Mouse (Mus musculus): ENCODE data around the gene Hsd11b1. TPM values are rescaled to one million over a fixed set of nuclear protein-coding genes. Genes with fewer than 3 reads are reported as not detected.
"Not testable (repeated sequence)": the region's sequence is repeated elsewhere in the genome, so short reads cannot be mapped to it uniquely, and the experiment has no call there.

Hsd11b1 gene
- polyA plus RNA-seq, 1 experiment from 2014 or later = 0.21 TPM

- Histone ChIP-seq H3K4me1 (no peaks in the 10 kb centered on the region), H3K4me3 (no peak overlapping the region), H3K9me3 (replicated peaks) (no peaks in the 10 kb centered on the region), H3K27me3 (no peaks in the 10 kb centered on the region), H3K27ac (no peak overlapping the region), H3K9ac (peak overlapping the region; percentile 24; the same call in 1 of the 2 replicates), H3K36me3 (no peaks in the 10 kb centered on the region), H3K4me2 (replicated peaks) (no peak overlapping the region)
- 0 out of 2 replicates have a peak, but pooled peaks have one; percentile 38 for ATAC-seq (ENCODE audit: low FRiP score)
- 37% methylated on average over 3 of the region's 3 CpGs for WGBS
These were observed 8.2 kb downstream of the Hsd11b1 start for GRCm38 (mm10) chr1:193255488-193256288.

GRCm38 (mm10) chr1:193255032-193255431 is 8.8 kb downstream of the Hsd11b1 start:
- Histone ChIP-seq H3K4me1 (no peaks in the 10 kb centered on the region), H3K4me3 (no peak overlapping the region), H3K4me2 (replicated peaks) (no peak overlapping the region), H3K27ac (no peak overlapping the region), H3K27me3 (no peaks in the 10 kb centered on the region), H3K36me3 (no peaks in the 10 kb centered on the region), H3K9ac (no peak overlapping the region), H3K9me3 (replicated peaks) (no peaks in the 10 kb centered on the region)
- 66% methylated on average over 8 of the region's 8 CpGs for WGBS
- ATAC-seq (ENCODE audit: low FRiP score) = no peak

- not testable (repeated sequence) for H3K4me3 ChIP-seq; H3K4me2 ChIP-seq (replicated peaks); H3K4me1 ChIP-seq; H3K36me3 ChIP-seq; H3K9ac ChIP-seq; H3K27me3 ChIP-seq; H3K9me3 ChIP-seq (replicated peaks); H3K27ac ChIP-seq; ATAC-seq (ENCODE audit: low FRiP score)
- WGBS = 77% methylated on average over 3 of the region's 3 CpGs
These were observed 10.0 kb downstream of the Hsd11b1 start for GRCm38 (mm10) chr1:193253895-193254294.

- Histone ChIP-seq H3K27me3 (no peaks in the 10 kb centered on the region), H3K4me1 (no peaks in the 10 kb centered on the region), H3K4me3 (no peak overlapping the region), H3K4me2 (replicated peaks) (no peak overlapping the region), H3K9ac (no peak overlapping the region), H3K36me3 (no peaks in the 10 kb centered on the region), H3K27ac (no peak overlapping the region), H3K9me3 (replicated peaks) (no peaks in the 10 kb centered on the region)
- ATAC-seq (ENCODE audit: low FRiP score) = no peak
- 51% methylated on average over 5 of the region's 5 CpGs for WGBS
These were observed 11.3 kb downstream of the Hsd11b1 start for GRCm38 (mm10) chr1:193252616-193253015.

- no peaks in the 10 kb centered on the region for H3K36me3 ChIP-seq
- H3K4me2 ChIP-seq (replicated peaks) = no peak overlapping the region
- no peak for ATAC-seq (ENCODE audit: low FRiP score)
- no peak overlapping the region for H3K4me3 ChIP-seq
- H3K9me3 ChIP-seq (replicated peaks) = no peaks in the 10 kb centered on the region
- WGBS = 78% methylated on average over 7 of the region's 7 CpGs
- H3K9ac ChIP-seq = no peak overlapping the region
- H3K4me1 ChIP-seq = no peaks in the 10 kb centered on the region
- H3K27ac ChIP-seq = no peak overlapping the region
- H3K27me3 ChIP-seq = no peaks in the 10 kb centered on the region
These were observed 12.5 kb downstream of the Hsd11b1 start for GRCm38 (mm10) chr1:193251386-193251785.

GRCm38 (mm10) chr1:193250026-193250425 is 13.8 kb downstream of the Hsd11b1 start:
- no peaks in the 10 kb centered on the region for H3K9me3 ChIP-seq (replicated peaks)
- H3K4me3 ChIP-seq = no peak overlapping the region
- ATAC-seq (ENCODE audit: low FRiP score) = no peak
- no peaks in the 10 kb centered on the region for H3K27me3 ChIP-seq
- H3K27ac ChIP-seq = no peak overlapping the region
- 86% methylated on average over 2 of the region's 2 CpGs for WGBS
- H3K4me2 ChIP-seq (replicated peaks) = no peak overlapping the region
- no peaks in the 10 kb centered on the region for H3K4me1 ChIP-seq
- H3K9ac ChIP-seq = no peak overlapping the region
- H3K36me3 ChIP-seq = no peaks in the 10 kb centered on the region

GRCm38 (mm10) chr1:193244235-193244634 is 19.6 kb downstream of the Hsd11b1 start:
- H3K9me3 ChIP-seq (replicated peaks) = no peaks in the 10 kb centered on the region

GRCm38 (mm10) chr1:193243571-193244193 is 20.2 kb downstream of the Hsd11b1 start:
- Histone ChIP-seq H3K9ac (no peak overlapping the region), H3K9me3 (replicated peaks) (no peaks in the 10 kb centered on the region), H3K4me1 (no peaks in the 10 kb centered on the region), H3K27ac (no peak overlapping the region), H3K4me3 (no peak overlapping the region), H3K4me2 (replicated peaks) (no peak overlapping the region), H3K36me3 (no peaks in the 10 kb centered on the region), H3K27me3 (no peaks in the 10 kb centered on the region)
- WGBS = 61% methylated on average over 10 of the region's 10 CpGs
- no peak for ATAC-seq (ENCODE audit: low FRiP score)

More at GRCm38 (mm10) chr1:193244235-193244634, 19.6 kb downstream of the Hsd11b1 start:
- Histone ChIP-seq H3K9ac (no peak overlapping the region), H3K27me3 (no peaks in the 10 kb centered on the region), H3K4me1 (no peaks in the 10 kb centered on the region), H3K4me2 (replicated peaks) (no peak overlapping the region), H3K4me3 (no peak overlapping the region), H3K27ac (no peak overlapping the region), H3K36me3 (no peaks in the 10 kb centered on the region)
- ATAC-seq (ENCODE audit: low FRiP score) = no peak
- WGBS = 77% methylated on average over 6 of the region's 6 CpGs

- H3K27me3 ChIP-seq = no peaks in the 10 kb centered on the region
- no peaks in the 10 kb centered on the region for H3K4me1 ChIP-seq
- H3K4me2 ChIP-seq (replicated peaks) = no peak overlapping the region
- H3K9me3 ChIP-seq (replicated peaks) = no peaks in the 10 kb centered on the region
- H3K4me3 ChIP-seq = no peak overlapping the region
- H3K27ac ChIP-seq = no peak overlapping the region
- 60% methylated on average over 4 of the region's 4 CpGs for WGBS
- H3K9ac ChIP-seq = no peak overlapping the region
- no peak for ATAC-seq (ENCODE audit: low FRiP score)
- no peaks in the 10 kb centered on the region for H3K36me3 ChIP-seq
These were observed 21.0 kb downstream of the Hsd11b1 start for GRCm38 (mm10) chr1:193242863-193243262.

- Histone ChIP-seq H3K4me1 (no peaks in the 10 kb centered on the region), H3K9me3 (replicated peaks) (no peaks in the 10 kb centered on the region), H3K36me3 (no peaks in the 10 kb centered on the region), H3K27me3 (no peaks in the 10 kb centered on the region), H3K27ac (no peak overlapping the region), H3K4me2 (replicated peaks) (no peak overlapping the region), H3K4me3 (no peak overlapping the region), H3K9ac (no peak overlapping the region)
- WGBS = 76% methylated on average over 8 of the region's 8 CpGs
- no peak for ATAC-seq (ENCODE audit: low FRiP score)
These were observed 21.6 kb downstream of the Hsd11b1 start for GRCm38 (mm10) chr1:193242238-193242637.

GRCm38 (mm10) chr1:193241436-193241835 is 22.4 kb downstream of the Hsd11b1 start:
- Histone ChIP-seq H3K27ac (no peak overlapping the region), H3K27me3 (no peaks in the 10 kb centered on the region), H3K36me3 (no peaks in the 10 kb centered on the region), H3K9me3 (replicated peaks) (no peaks in the 10 kb centered on the region), H3K4me1 (no peaks in the 10 kb centered on the region), H3K4me2 (replicated peaks) (no peak overlapping the region), H3K9ac (no peak overlapping the region), H3K4me3 (no peak overlapping the region)
- 87% methylated on average over 4 of the region's 4 CpGs for WGBS
- ATAC-seq (ENCODE audit: low FRiP score) = no peak

- no peak overlapping the region for H3K4me3 ChIP-seq
- H3K27me3 ChIP-seq = no peaks in the 10 kb centered on the region
- H3K36me3 ChIP-seq = no peaks in the 10 kb centered on the region
- H3K27ac ChIP-seq = no peak overlapping the region
- H3K4me1 ChIP-seq = no peaks in the 10 kb centered on the region
- WGBS = 38% methylated on average over 4 of the region's 4 CpGs
- H3K9me3 ChIP-seq (replicated peaks) = no peaks in the 10 kb centered on the region
- no peak overlapping the region for H3K4me2 ChIP-seq (replicated peaks)
- no peak for ATAC-seq (ENCODE audit: low FRiP score)
- no peak overlapping the region for H3K9ac ChIP-seq
These were observed 25.4 kb downstream of the Hsd11b1 start for GRCm38 (mm10) chr1:193238426-193238825.

GRCm38 (mm10) chr1:193234930-193235329 is 28.9 kb downstream of the Hsd11b1 start:
- H3K27ac ChIP-seq = no peak overlapping the region
- H3K36me3 ChIP-seq = no peaks in the 10 kb centered on the region
- no peak overlapping the region for H3K9ac ChIP-seq
- 87% methylated on average over 7 of the region's 7 CpGs for WGBS
- no peaks in the 10 kb centered on the region for H3K9me3 ChIP-seq (replicated peaks)
- H3K4me3 ChIP-seq = no peak overlapping the region
- no peak overlapping the region for H3K4me2 ChIP-seq (replicated peaks)
- no peaks in the 10 kb centered on the region for H3K4me1 ChIP-seq
- no peaks in the 10 kb centered on the region for H3K27me3 ChIP-seq
- no peak for ATAC-seq (ENCODE audit: low FRiP score)

Measured in hindbrain, embryonic 12.5 days (tissue).